Mouse (Mus musculus) adrenal gland, adult 10 weeks (tissue): Measurements from ENCODE around the gene Thy1. TPM values are rescaled to one million over a fixed set of nuclear protein-coding genes. Genes with fewer than 3 reads are reported as not detected.

Source experiments
- polyA plus RNA-seq: library from polyadenylated mRNA; stranded (reverse); fragments of 350-450 nt; fragmentation: Illumina TruSeq; extraction: RNeasy Lipid Tissue Mini Kit (QIAGEN cat#74804); gene quantifications from one replicate; pipeline ENCODE4 v1.2.3, GENCODE M21; 2014; ENCODE audit warnings: low read depth, low replicate concordance

Gene Thy1
- 3.5 TPM for polyA plus RNA-seq

DNA sequence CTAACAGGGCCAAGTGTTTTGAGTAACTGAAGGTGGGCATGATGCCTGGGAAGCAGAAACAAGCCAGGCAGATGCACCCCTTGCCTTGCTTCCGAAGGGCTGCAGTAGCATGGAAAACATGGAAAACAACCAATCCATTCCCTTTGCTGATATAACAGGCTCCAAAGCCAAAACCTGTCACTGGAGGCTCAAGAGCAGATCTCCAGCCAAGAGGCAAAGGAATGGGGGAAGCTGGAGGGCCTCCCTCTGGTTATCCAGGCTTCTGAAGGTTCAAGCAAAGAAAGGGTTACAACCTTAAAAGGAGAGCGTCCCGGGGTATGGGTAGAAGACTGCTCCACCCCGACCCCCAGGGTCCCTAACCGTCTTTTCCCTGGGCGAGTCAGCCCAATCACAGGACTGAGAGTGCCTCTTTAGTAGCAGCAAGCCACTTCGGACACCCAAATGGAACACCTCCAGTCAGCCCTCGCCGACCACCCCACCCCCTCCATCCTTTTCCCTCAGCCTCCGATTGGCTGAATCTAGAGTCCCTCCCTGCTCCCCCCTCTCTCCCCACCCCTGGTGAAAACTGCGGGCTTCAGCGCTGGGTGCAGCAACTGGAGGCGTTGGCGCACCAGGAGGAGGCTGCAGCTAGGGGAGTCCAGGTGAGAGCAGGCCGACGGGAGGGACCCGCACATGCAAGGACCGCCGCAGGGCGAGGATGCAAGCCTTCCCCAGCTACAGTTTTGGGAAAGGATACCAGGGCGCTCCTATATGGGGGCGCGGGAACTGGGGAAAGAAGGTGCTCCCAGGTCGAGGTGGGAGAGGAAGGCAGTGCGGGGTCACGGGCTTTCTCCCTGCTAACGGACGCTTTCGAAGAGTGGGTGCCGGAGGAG lies at the start of gene Thy1:
Thy1 (plus strand) TSS at position 549 of the 872 bp plus-strand sequence.

DNA sequence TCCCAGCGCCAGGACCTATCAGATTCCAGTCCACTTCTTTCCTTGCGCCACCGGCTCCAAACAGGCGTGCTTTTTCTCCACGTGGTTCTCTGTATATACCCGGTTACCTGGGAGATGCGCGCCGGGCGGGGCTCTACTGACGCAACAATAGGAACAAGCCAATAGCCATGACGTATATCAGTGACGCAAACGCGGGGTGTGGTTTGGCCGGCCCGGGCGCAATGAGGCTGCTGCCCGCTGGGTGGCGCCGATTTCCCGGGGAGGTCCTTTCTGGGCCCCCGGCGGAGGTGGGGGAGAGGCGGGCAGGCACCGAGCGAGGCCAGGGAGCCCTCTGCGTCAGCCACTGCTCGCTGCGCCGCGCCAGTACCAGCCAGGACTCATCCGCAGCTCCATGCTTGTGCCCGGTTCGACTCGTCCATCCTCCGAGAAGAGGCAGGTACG lies 23.6 kb downstream of the Thy1 start, which contains the start of gene Usp2:
Usp2 (plus strand) TSS at position 237 of the 441 bp plus-strand sequence.

Other genes with a start within 250 kb of the Thy1 start
- 7.9 TPM for gene Usp2, start 23.6 kb downstream of the Thy1 start, polyA plus RNA-seq
- not detected for gene Mfrp, start 58.3 kb downstream of the Thy1 start, polyA plus RNA-seq
- not detected for gene C1qtnf5, start 63.9 kb downstream of the Thy1 start, polyA plus RNA-seq
- gene Gm49380, start 70.1 kb downstream of the Thy1 start, polyA plus RNA-seq: 0.87 TPM
- 2.0 TPM for gene Rnf26, start 70.1 kb downstream of the Thy1 start, polyA plus RNA-seq
- 10.1 TPM for gene Mcam, start 91.1 kb downstream of the Thy1 start, polyA plus RNA-seq
- 31.5 TPM for gene Cbl, start 190.7 kb downstream of the Thy1 start, polyA plus RNA-seq
- not detected for gene Ccdc153, start 197.3 kb downstream of the Thy1 start, polyA plus RNA-seq
- not detected for gene Pdzd3, start 208.1 kb downstream of the Thy1 start, polyA plus RNA-seq
- gene Nlrx1, start 225.2 kb downstream of the Thy1 start, polyA plus RNA-seq: 0.35 TPM
- gene Abcg4, start 245.2 kb downstream of the Thy1 start, polyA plus RNA-seq: 1.7 TPM